Mouse (Mus musculus): ENCODE results near the gene Flt3. TPM values are rescaled to one million over a fixed set of nuclear protein-coding genes. Genes with fewer than 3 reads are reported as not detected.

Gene Flt3
- polyA plus RNA-seq, 1 experiment: 1.7 TPM

- no peak for DNase-seq (ENCODE audit: low spot score)
Observed at GRCm38 (mm10) chr5:147354985-147355384, 45.3 kb downstream of the Flt3 start.

- no peak for DNase-seq (ENCODE audit: low spot score)
Observed at GRCm38 (mm10) chr5:147354161-147354780, 46.0 kb downstream of the Flt3 start.

GRCm38 (mm10) chr5:147351931-147352330 lies 48.4 kb downstream of the Flt3 start:
- no peak for DNase-seq (ENCODE audit: low spot score)

GRCm38 (mm10) chr5:147345981-147346380 lies 54.3 kb downstream of the Flt3 start:
- DNase-seq (ENCODE audit: low spot score): no peak

- no peak for DNase-seq (ENCODE audit: low spot score)
Observed at GRCm38 (mm10) chr5:147343904-147344303, 56.4 kb downstream of the Flt3 start.

GRCm38 (mm10) chr5:147342901-147343300 lies 57.4 kb downstream of the Flt3 start:
- no peak for DNase-seq (ENCODE audit: low spot score)

GRCm38 (mm10) chr5:147340741-147341414 lies 59.4 kb downstream of the Flt3 start:
- DNase-seq (ENCODE audit: low spot score): no peak

- DNase-seq (ENCODE audit: low spot score): no peak
Observed at GRCm38 (mm10) chr5:147339560-147339959, 60.7 kb downstream of the Flt3 start.

GRCm38 (mm10) chr5:147338967-147339366 lies 61.3 kb downstream of the Flt3 start:
- DNase-seq (ENCODE audit: low spot score): no peak

- DNase-seq (ENCODE audit: low spot score): no peak
Observed at GRCm38 (mm10) chr5:147332711-147333110, 67.6 kb downstream of the Flt3 start.

GRCm38 (mm10) chr5:147331547-147331946 lies 68.7 kb downstream of the Flt3 start:
- no peak for DNase-seq (ENCODE audit: low spot score)

- no peak for DNase-seq (ENCODE audit: low spot score)
Observed at GRCm38 (mm10) chr5:147329946-147330345, 70.3 kb downstream of the Flt3 start.

GRCm38 (mm10) chr5:147327636-147328035 lies 72.7 kb downstream of the Flt3 start:
- no peak for DNase-seq (ENCODE audit: low spot score)

- no peak for DNase-seq (ENCODE audit: low spot score)
Observed at GRCm38 (mm10) chr5:147325931-147326330, 74.4 kb downstream of the Flt3 start.

- DNase-seq (ENCODE audit: low spot score): peak; percentile 55
Observed at GRCm38 (mm10) chr5:147323237-147323917, 76.9 kb downstream of the Flt3 start.

GRCm38 (mm10) chr5:147322183-147322582 lies 78.1 kb downstream of the Flt3 start, which contains the start of gene Urad:
Gene Urad, minus strand, starts transcription at chr5:147322440.
- no peak for DNase-seq (ENCODE audit: low spot score)

- DNase-seq (ENCODE audit: low spot score): no peak
Observed at GRCm38 (mm10) chr5:147319653-147320052, 80.6 kb downstream of the Flt3 start.

GRCm38 (mm10) chr5:147317991-147318390 lies 82.3 kb downstream of the Flt3 start:
- DNase-seq (ENCODE audit: low spot score): no peak

GRCm38 (mm10) chr5:147317321-147317720 lies 83.0 kb downstream of the Flt3 start:
- no peak for DNase-seq (ENCODE audit: low spot score)

- no peak for DNase-seq (ENCODE audit: low spot score)
Observed at GRCm38 (mm10) chr5:147315432-147316075, 84.7 kb downstream of the Flt3 start.

GRCm38 (mm10) chr5:147314646-147315431 lies 85.5 kb downstream of the Flt3 start:
- DNase-seq (ENCODE audit: low spot score): no peak

All from urinary bladder, adult 2 months (tissue).